Mouse (Mus musculus) C2C12 (cell line): Measurements from ENCODE around the gene Ctss.

Experiments
- CTCF ChIP-seq: IDR thresholded peaks from one replicate; pipeline ENCODE4 v1.5.1; 2011; ENCODE audit not compliant: control insufficient read depth, insufficient read depth, insufficient read length
- MAX ChIP-seq: IDR thresholded peaks from one replicate; pipeline ENCODE4 v1.6.1; 2011; ENCODE audit warnings: mild to moderate bottlenecking, control low read depth
- MYOD1 ChIP-seq: IDR thresholded peaks from one replicate; pipeline ENCODE4 v1.6.1; 2011; ENCODE audit warnings: low read depth; ENCODE audit not compliant: control insufficient read depth, insufficient read length

DNA sequence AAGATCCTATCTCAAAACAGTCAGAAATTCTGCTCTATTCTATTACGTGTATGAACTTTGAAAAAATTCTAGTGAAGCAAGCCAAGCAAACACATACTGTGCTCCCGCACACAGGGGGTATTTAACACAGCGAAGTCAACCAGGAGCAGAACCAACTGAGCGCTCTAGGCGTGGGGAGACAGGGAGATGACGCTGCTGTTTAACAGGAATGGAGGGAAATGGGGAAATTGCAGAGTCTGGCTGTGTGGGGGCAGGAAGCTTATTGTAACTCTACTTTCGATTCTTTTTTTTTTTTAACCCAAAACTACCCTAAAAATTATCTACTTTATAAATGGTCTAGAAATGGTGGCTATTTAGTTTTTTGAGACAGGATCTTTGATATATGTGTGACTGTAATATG lies 7.7 kb upstream of the Ctss start:
- TF ChIP-seq CTCF (no peak), MYOD1 (no peak), MAX (no peak)
